Mouse (Mus musculus) heart, embryonic 14.5 days (tissue): ENCODE measurements around the gene Dpp7. TPM values are rescaled to one million over a fixed set of nuclear protein-coding genes. Genes with fewer than 3 reads are reported as not detected.

ENCODE experiments used
- ATAC-seq: fragments of 200-750 bp; cut with Nextera tagmentation; 2 replicates; pipeline ENCODE4 v1.8.0; 2017; ENCODE audit warnings: low read depth, moderate TSS enrichment; ENCODE audit not compliant: insufficient number of reproducible peaks, insufficient read depth, low FRiP score
- H3K27ac ChIP-seq, 2 experiments: fragments of 200-500 bp in 1 of 2; fragments of 300-500 bp in 1 of 2; sonication (generic) in 1 of 2; replicated peaks in 1 of 2; 2 replicates each; pipeline ENCODE4 v1.5.1; 2012 to 2014; ENCODE audit warnings: low read depth in 2 of 2, low read length in 2 of 2, control low read depth in 1 of 2, mild to moderate bottlenecking in 1 of 2, mixed read lengths in 1 of 2; ENCODE audit not compliant: control insufficient read depth in 1 of 2, insufficient read depth in 1 of 2
- H3K27me3 ChIP-seq: fragments of 300-500 bp; sonication (generic); 2 replicates; pipeline ENCODE4 v1.6.1; 2014; ENCODE audit warnings: mild to moderate bottlenecking, low read length, control low read depth; ENCODE audit not compliant: control insufficient read depth, insufficient read depth
- H3K36me3 ChIP-seq: fragments of 300-500 bp; sonication (generic); 2 replicates; pipeline ENCODE4 v1.6.1; 2014; ENCODE audit warnings: mild to moderate bottlenecking, control low read depth, low read length, mixed read lengths; ENCODE audit not compliant: control insufficient read depth, insufficient read depth
- H3K4me1 ChIP-seq, 2 experiments: fragments of 200-500 bp in 1 of 2; fragments of 300-500 bp in 1 of 2; sonication (generic) in 1 of 2; 2 replicates each; pipeline ENCODE4 v1.6.1; 2012 to 2014; ENCODE audit warnings: low read length in 2 of 2, control low read depth in 1 of 2, mixed read lengths in 1 of 2; ENCODE audit not compliant: control insufficient read depth in 2 of 2, insufficient read depth in 2 of 2
- H3K4me2 ChIP-seq: fragments of 300-500 bp; sonication (generic); 2 replicates; pipeline ENCODE4 v1.6.1; 2014; ENCODE audit warnings: mild to moderate bottlenecking, low read length
- H3K4me3 ChIP-seq, 2 experiments: fragments of 200-500 bp in 1 of 2; fragments of 300-500 bp in 1 of 2; sonication (generic) in 1 of 2; 2 replicates each; pipeline ENCODE4 v1.5.1; 2012 to 2014; ENCODE audit warnings: low read length in 2 of 2, mild to moderate bottlenecking in 2 of 2, control low read depth in 1 of 2, low read depth in 1 of 2, moderate library complexity in 1 of 2; ENCODE audit not compliant: control insufficient read depth in 1 of 2, insufficient read depth in 1 of 2
- H3K9ac ChIP-seq: fragments of 300-500 bp; sonication (generic); 2 replicates; pipeline ENCODE4 v1.6.1; 2014; ENCODE audit warnings: mild to moderate bottlenecking, low read length
- H3K9me3 ChIP-seq: fragments of 300-500 bp; sonication (generic); 2 replicates; pipeline ENCODE4 v1.6.1; 2016; ENCODE audit warnings: low read length, control low read depth; ENCODE audit not compliant: control insufficient read depth
- WGBS: fragments of 180-500 bp; shearing (Covaris S2); extraction: QIAGEN DNeasy Blood & Tissue Kit; methylation state at CpG from one replicate; pipeline ENCODE4 v1.1.7; 2014; 5-methylcytosine and 5-hydroxymethylcytosine counted together
- polyA plus RNA-seq: library from polyadenylated mRNA; unstranded; fragments of >200 nt; fragmentation: Nextera tagmentation; extraction: Ambion mirVana; gene quantifications from 2 replicates; pipeline ENCODE4 v1.2.1, GENCODE M21; 2014

The Dpp7 gene
- polyA plus RNA-seq, 1 experiment from 2014 or later = 11.5 TPM

GRCm38 (mm10) chr2:25320084-25320483, 36.1 kb downstream of the Dpp7 start:
- H3K4me2 ChIP-seq = no peak overlapping the region
- H3K4me3 ChIP-seq = no peak overlapping the region
- whole genome bisulfite sequencing = 28% methylated on average over 2 of the region's 2 CpGs
- no peaks in the 10 kb centered on the region for H3K36me3 ChIP-seq
- ATAC-seq = no peak
- peaks cover 5 to 6% of the 10 kb centered on the region in 2 experiments; a peak in 3 of 4 replicates for H3K4me1 ChIP-seq
- H3K9ac ChIP-seq = no peak overlapping the region
- peaks cover 51% of the 10 kb centered on the region for H3K27me3 ChIP-seq
- no peak overlapping the region for H3K27ac ChIP-seq
- no peaks in the 10 kb centered on the region for H3K9me3 ChIP-seq

GRCm38 (mm10) chr2:25318971-25319773, 37.0 kb downstream of the Dpp7 start, which contains the start of gene Grin1:
Gene Grin1 (minus strand): TSS chr2:25319187.
- 9% methylated on average over 58 of the region's 58 CpGs for WGBS
- peaks cover 51% of the 10 kb centered on the region for H3K27me3 ChIP-seq
- ATAC-seq = no peak

GRCm38 (mm10) chr2:25318119-25318966, 37.8 kb downstream of the Dpp7 start:
- Histone ChIP-seq H3K4me1 (peaks cover 5 to 6% of the 10 kb centered on the region in 2 experiments; a peak in 3 of 4 replicates), H3K4me2 (peak overlapping the region; percentile 62), H3K27ac (no peak overlapping the region), H3K9ac (no peak overlapping the region), H3K4me3 (peak overlapping the region; percentile 23 to 29; a peak in 3 of 4 replicates), H3K9me3 (no peaks in the 10 kb centered on the region), H3K36me3 (no peaks in the 10 kb centered on the region), H3K27me3 (peaks cover 58% of the 10 kb centered on the region)
- no peak for ATAC-seq
- 7% methylated on average over 31 of the region's 31 CpGs for WGBS

More at GRCm38 (mm10) chr2:25318971-25319773, 37.0 kb downstream of the Dpp7 start, which contains the start of gene Grin1:
- H3K4me1 ChIP-seq = peaks cover 5 to 6% of the 10 kb centered on the region in 2 experiments; a peak in 3 of 4 replicates
- H3K9me3 ChIP-seq = no peaks in the 10 kb centered on the region
- H3K4me3 ChIP-seq = peak within 1 kb of the TSS; percentile 23 to 29; a peak in 3 of 4 replicates
- no peak within 1 kb of the TSS for H3K27ac ChIP-seq
- H3K36me3 ChIP-seq = no peaks in the 10 kb centered on the region
- H3K9ac ChIP-seq = no peak within 1 kb of the TSS
- peak within 1 kb of the TSS; percentile 62 for H3K4me2 ChIP-seq

GRCm38 (mm10) chr2:25311491-25311891, 44.7 kb downstream of the Dpp7 start:
- peaks cover 80% of the 10 kb centered on the region for H3K27me3 ChIP-seq
- no peak overlapping the region for H3K27ac ChIP-seq
- H3K36me3 ChIP-seq = no peaks in the 10 kb centered on the region
- no peak overlapping the region for H3K4me2 ChIP-seq
- no peaks in the 10 kb centered on the region for H3K4me1 ChIP-seq
- H3K9ac ChIP-seq = no peak overlapping the region
- WGBS = 6% methylated on average over 11 of the region's 11 CpGs
- H3K4me3 ChIP-seq = no peak overlapping the region
- no peaks in the 10 kb centered on the region for H3K9me3 ChIP-seq
- ATAC-seq = no peak

DNA sequence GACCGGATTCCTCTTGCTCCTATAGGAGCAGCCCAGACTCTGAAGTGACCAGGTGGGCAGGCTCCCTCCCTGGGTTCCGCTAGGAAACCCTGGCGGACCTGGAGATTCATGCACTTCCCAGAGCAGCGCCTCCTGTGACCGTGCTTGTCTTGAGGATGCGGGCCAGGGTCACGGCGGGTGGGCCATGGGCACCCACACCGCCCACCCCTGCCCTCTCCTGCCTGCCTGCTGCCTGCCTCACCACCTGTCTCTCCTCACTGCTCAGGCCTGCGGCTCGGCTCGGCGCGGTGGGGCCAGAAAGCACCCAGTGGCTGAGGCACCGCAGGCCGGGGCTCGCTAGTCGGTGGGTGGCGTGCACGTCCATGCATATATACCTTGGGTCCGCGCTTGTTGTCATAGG, 45.2 kb downstream of the Dpp7 start:
- Histone ChIP-seq H3K9ac (no peak overlapping the region), H3K4me3 (no peak overlapping the region), H3K36me3 (no peaks in the 10 kb centered on the region), H3K27me3 (peaks cover 80% of the 10 kb centered on the region), H3K9me3 (no peaks in the 10 kb centered on the region), H3K4me2 (no peak overlapping the region), H3K4me1 (no peaks in the 10 kb centered on the region), H3K27ac (no peak overlapping the region)
- ATAC-seq = no peak
- 1% methylated on average over 21 of the region's 22 CpGs for WGBS

- WGBS = 47% methylated on average over 10 of the region's 10 CpGs
- no peak overlapping the region for H3K27ac ChIP-seq
- H3K36me3 ChIP-seq = no peaks in the 10 kb centered on the region
- H3K27me3 ChIP-seq = peaks cover 87% of the 10 kb centered on the region
- ATAC-seq = no peak
- H3K9me3 ChIP-seq = no peaks in the 10 kb centered on the region
- H3K9ac ChIP-seq = no peak overlapping the region
- H3K4me1 ChIP-seq = 0 out of 4 replicates have a peak, but pooled peaks cover 0 to 1% of the 10 kb centered on the region in 2 experiments
- no peak overlapping the region for H3K4me2 ChIP-seq
- H3K4me3 ChIP-seq = no peak overlapping the region
Observed at GRCm38 (mm10) chr2:25310180-25310579, 46.0 kb downstream of the Dpp7 start.

DNA sequence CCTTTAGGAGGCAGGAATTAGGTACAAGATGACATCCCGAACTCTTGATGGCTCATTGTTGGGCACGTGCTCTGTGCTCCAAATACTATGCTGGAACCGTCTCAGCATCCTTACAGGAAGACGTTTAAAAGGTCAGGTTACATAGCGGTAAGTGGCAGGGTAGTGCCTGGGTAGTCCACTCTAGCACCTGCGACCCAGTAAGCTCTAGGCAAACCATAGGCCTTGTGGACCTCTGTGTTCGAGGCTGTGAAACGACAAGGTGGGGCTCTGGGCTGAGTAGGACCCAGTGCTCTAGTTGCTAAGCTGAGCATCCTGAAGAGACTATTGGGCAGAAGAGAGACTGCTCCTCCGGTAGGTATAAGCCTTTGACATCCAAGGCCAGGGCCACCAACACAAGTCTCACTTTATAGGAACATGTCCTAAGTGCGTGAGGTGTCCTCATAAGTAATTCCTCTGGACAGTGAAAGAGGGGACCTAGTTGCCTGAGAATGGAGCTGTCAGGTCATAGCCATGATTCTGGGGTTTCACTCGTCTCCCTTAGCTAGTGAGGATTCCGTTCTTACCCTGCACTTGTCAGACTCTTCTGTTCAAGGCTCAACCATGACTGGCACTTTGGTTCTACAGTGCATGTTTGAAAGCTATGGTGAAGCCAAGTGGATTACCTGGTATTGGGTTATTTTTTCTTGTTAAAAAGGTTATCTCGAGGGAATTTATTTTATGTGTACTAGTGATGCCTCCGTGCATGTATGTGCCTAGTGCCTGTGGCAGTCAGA, 50.4 kb downstream of the Dpp7 start:
- H3K4me3 ChIP-seq = no peak overlapping the region
- 42% methylated on average over 14 of the region's 14 CpGs for WGBS
- no peak overlapping the region for H3K9ac ChIP-seq
- H3K27ac ChIP-seq = no peak overlapping the region
- H3K9me3 ChIP-seq = no peaks in the 10 kb centered on the region
- peaks cover 4 to 5% of the 10 kb centered on the region in 2 experiments; a peak in 1 of 4 replicates for H3K4me1 ChIP-seq
- peaks cover 80% of the 10 kb centered on the region for H3K27me3 ChIP-seq
- no peak for ATAC-seq
- H3K4me2 ChIP-seq = peak overlapping the region; percentile 73
- no peaks in the 10 kb centered on the region for H3K36me3 ChIP-seq
